Mouse (Mus musculus) cerebellum, postnatal 10 days (tissue): ENCODE data around the gene Fam71a.

Experiments used
- DNase-seq, 2 experiments: peaks; one replicate each; pipeline ENCODE4 v3.0.0; 2021; ENCODE audit warnings: mixed read lengths in 2 of 2

Gene Fam71a

DNA sequence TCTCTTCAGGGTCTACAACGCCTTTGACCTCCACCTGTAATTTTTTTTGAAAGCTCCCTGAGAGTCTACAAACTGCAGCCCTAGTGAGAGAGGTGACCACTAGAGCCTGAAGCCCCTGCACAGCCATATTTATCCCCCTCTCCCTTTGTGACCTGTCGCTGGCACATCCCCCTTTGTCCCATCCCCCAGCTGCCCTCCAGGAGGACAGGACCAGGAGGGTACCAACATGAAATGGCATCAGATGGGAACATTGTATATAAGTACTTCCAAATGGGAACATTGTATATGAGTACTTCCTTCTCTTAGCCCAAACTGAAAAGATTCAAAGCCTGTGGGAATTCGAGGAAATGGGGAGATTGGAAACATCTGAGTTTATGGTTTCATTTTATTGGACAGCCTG, at the start of gene Fam71a:
Gene Fam71a, minus strand, starts transcription at position 101 of the 400 bp plus-strand sequence.
- DNase-seq, result no peak

DNA sequence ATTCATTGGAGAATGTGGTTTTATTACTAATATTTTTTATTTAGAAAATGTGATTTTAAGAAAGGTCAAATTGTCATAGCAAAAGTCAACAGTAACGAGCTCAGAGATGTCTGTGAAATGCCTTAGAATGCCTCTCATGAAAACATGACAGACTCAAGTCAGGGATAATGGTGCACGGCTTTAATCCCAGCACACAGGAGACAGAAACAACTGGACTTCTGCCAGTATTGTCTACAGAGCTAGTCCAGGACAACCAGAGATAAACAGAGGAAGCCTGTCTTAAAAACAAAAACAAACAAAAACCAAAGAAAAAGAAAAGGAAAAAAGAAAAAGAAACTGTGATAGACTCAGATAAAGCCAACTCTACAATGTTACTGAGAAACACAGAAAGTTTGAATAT, 46.5 kb upstream of the Fam71a start:
- no peak for DNase-seq

DNA sequence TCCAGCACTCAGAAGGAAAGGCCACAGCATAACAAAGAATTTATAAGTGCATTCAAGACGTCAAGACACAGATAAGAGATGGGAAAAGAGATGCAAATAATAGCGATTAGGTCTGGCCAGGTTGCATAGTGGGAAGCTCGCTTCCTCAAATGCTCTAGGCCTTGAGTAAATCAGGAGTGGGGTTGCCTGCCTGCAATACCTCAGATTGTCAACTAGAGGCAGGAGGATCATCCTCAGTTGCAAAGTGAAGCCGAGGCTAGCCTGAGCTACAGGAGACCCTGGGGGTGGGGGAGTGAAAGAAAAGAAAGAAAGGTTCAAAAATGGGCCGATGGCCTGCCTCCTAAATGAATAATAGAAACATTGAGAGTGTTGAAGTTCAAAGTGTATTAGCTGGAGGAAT, 41.2 kb upstream of the Fam71a start:
- DNase-seq, result no peak

DNA sequence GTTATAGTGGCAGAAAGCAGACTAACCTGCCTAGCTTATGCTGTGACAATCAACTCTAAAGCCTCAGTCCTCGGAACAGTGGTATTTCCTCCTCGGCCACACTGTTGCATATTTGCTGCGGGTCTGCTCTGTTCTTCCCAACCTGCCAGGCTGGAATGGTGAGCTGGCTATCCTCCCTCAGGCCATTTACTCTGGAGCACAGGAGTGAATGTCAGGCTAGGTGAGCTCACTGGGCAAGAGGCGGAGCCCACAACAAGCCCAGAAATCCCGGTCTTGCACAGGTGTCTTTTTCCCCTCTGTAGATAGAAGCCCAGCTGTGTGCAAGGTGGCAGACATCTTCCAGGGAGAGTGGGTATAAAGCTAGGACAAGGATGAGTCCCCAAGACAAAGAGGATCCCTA, 40.3 kb upstream of the Fam71a start:
- DNase-seq, result no peak

DNA sequence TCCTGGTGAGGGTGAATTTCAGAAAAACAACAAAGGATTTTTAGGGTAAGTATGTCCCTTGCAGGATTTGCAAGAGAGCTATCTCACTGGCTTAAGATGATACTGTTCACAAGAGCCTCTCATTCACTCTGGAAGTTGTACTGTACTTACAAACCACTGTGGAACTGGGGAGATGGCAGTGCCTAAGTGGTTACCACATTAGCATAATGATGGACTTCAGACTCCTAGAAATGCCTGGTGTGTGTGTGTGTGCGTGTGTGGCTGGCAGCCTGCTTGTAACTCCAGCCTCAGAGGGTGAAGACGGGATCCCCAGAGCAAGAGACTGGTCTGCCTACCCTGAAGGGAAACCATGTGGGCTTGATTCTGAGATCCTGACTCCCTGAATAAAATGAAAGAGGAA, 38.9 kb upstream of the Fam71a start:
- DNase-seq, result no peak

DNA sequence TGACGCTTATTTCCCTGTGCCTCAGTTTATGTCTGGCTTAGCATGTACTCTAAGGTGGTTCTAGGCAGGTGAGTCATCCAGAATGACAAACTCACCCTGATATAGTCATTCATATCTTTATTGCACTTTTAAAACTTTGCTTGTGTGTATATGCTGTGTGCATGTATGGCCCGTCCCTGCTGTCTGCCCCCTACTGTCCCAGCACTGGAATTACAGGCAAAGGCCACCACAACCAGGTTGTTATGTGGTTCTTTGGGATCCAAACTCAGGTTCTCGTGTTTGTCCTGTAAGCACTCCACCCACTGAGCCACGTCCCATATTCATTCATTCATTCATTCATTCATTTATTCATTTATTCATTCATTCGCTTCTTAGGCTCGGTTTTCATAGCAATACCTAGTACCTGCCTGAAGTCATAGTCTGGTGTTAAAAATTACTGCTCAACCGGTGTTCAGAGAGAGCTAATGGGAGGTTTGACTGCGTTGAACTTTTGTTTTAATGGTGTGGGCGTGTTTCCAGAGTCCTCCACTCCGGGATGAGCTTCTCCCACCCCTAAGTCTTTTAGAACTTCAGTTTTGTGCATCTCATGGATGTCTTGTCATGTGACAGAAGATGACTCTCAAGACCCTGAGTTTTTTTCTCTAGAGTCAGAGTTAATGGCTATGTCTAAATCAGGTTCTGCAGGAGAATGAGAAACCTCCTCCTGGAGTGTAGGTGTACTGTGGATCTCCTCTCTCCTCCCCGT, 37.8 kb upstream of the Fam71a start:
- DNase-seq, result no peak

DNA sequence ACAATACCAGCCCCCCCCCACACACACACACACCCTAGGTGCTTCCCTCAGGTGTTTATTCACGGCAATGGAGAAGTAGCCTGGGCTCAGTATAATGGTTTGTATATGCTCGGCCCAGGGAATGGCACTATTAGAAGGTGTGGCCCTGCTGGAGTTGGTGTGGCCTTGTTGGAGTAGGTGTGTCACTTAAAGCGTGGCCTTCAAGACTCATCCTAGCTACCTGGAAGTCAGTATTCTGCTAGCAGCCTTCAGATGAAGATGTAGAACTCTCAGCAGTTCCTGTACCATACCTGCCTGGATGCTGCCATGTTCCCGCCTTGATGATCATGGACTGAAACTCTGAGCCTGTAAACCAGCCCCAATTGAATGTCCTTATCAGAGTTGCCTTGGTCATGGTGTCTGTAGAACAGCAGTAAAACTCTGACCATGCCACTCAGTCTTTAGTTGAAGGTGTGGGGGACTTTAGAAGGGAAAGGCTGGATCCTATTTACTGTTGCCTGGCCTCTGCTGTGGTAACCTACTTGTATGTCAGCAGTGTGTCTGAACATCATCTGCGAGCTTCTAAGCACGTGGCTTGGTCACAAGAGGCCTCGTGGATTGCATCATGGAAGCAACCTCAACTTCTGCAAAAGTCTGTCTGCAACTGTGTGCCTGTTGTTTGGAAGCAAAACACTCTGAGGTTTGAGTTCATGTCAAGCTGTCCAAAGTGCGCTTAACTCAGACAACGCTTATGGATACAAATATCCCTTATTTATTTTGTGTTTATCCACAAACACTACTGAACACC, 36.4 kb upstream of the Fam71a start:
- no peak for DNase-seq

DNA sequence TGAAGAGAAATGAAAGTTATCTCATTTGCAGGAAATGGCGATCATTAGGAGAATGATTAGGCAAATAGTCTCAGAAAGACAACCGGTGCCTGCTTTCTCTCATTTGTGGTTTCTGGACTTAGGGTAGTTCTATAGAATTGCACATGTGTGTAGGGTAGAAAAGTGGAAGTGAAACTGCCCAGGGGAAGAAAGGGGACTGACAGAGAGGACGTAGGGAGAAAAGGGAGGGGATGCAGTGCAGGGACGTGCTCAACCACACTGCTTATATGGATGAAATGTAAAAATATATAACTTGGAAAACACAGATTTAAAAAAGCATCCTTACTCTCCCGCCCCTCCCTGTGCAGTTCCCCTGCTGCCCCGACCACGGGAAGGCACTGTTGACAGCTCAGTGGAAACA, 33.3 kb upstream of the Fam71a start:
- DNase-seq, result no peak

DNA sequence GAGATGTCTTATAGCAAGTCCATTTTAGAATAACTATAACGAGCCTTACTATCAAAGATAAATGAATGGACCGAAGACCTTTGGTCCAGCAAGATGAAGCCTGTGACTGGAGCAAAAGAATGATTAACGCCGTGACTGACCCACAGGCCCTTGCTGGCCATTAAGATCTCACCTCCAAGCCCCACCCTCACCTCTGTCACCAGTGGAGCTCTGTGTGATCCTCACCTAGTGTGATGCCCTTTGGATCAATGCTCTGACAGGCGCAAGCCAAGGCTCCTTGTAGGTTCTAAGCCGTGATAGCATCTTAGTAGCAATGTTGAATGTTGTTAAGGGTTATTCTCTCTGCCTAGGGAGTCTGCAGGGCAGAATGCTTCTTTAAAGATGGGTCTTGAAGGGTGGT, 31.4 kb upstream of the Fam71a start:
- DNase-seq, result no peak

DNA sequence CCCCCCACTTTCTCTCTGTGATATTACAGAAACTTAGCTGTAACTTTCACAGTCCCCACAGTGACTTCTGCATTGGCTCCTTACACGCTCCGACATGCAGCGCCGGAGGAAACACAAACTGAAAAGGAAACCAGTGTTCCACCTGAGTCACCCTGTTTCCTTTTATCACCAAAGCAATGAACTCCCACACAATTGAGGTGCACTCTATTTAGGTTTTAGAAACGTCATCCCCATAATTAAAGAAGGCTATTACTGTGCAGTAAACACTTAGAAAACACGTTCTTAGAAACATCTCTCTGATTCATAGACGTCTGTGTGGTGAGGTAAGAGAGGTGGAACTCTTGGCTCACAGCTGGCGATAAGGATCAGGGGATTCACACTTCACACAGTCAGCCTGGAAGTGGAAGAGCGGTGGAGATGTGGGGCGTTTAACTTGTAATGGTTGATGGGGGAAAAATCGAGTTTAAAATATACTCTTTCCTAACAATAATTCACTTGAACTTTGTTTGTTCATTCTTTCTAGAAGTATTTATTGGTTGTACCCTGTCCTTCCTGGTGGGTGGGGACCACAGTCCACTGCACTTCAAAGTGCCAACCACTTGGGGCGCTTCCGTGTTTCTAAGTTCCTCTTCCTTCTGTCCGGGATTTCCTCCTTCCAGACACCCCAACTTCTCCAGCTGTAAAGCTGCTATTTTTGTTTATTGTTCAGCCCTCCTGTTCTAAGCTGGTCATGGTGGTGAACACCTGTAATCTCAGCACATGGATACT, 29.2 kb upstream of the Fam71a start:
- DNase-seq, result peak in 1 of 2 experiments; percentile 24

DNA sequence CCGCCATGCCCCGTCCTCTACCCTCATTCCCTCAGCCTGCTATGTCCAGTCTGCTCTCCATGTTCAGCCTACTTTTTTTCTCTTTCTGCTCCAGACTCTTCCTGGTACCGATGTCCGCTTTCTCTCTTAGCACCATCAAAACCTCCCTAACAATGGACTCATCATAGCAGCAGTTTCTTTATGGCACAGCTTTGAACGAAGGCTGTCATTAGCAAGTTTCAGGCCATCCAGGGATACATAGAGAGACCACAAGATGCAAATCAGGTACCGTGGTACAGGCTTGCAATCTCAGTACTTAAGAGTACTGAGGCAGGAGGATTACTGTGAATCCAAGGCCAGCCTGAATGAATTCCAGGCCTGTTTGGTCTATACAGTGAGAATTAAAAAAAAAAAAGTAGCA, 28.1 kb upstream of the Fam71a start:
- no peak for DNase-seq

DNA sequence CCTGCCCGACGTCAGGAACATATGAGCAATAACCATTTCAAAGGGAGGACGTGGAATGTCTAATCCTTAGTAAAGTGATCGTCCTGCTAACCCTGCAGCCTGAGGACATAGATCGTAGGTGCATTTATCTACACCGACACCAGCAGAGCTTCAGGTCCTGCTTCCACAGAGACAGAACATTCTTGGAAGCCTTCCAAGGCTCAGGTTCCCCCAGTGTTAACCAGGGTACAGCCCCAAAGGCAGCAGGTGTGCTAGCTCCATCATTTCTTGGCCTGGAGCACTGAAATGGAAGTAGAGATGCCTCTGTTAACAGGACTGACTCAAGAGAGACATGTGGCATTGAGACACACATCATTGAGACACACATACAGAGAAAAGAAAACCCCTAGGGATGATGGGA, 27.6 kb upstream of the Fam71a start:
- no peak for DNase-seq

DNA sequence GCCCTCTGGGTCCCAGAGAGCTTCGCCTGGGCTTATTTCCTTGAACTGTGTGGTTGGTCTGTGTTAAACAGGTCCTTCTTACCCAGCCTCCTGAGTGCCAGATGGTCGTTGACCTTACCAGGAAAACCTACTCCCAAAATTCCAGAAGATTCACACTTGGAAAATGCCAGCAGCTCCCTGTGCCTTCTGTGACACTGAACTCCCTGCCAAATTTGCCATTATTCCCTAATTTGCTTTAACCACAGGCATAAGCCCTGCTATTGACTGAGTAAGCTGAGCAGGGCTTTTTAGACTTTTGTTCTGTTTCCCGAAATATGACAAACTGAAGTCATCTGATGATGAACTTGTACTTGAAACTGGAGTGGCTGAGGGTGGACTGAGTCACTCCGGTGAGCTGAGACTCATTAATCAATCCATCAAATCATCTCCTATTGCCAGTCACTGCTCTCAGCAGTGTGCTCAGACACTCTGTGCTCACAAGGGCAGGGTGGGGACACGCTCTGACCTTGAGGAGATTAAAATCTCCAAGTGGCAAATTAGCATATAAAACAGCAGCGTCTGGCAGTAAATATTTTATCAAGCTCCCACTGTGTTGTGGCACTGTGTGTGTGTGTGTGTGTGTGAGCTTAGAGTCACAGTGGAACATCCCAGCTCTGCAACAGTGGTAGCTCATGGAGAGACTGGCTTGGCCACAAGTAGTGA, 25.2 kb upstream of the Fam71a start:
- DNase-seq, result peak; percentile 28 to 34

DNA sequence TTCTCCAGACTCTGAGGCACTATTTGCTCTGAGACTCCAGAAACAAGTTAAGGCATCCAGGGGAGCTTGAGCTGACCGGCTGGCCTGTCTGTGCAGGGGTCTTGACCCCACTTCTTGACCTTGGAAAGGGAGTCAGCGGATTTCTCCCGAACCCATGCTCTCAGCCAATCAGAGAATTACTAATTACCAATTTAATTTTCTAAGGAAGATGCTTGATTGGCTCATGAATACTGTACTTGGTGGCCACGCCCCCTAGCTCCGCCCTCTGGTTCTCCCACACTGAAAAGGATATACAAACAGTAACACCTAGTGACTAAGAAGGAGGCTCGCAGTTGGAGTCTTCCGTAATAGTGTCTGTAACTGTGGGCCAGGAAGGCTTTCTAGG, 21.8 kb upstream of the Fam71a start:
- peak in 1 of 2 experiments; percentile 20 for DNase-seq

DNA sequence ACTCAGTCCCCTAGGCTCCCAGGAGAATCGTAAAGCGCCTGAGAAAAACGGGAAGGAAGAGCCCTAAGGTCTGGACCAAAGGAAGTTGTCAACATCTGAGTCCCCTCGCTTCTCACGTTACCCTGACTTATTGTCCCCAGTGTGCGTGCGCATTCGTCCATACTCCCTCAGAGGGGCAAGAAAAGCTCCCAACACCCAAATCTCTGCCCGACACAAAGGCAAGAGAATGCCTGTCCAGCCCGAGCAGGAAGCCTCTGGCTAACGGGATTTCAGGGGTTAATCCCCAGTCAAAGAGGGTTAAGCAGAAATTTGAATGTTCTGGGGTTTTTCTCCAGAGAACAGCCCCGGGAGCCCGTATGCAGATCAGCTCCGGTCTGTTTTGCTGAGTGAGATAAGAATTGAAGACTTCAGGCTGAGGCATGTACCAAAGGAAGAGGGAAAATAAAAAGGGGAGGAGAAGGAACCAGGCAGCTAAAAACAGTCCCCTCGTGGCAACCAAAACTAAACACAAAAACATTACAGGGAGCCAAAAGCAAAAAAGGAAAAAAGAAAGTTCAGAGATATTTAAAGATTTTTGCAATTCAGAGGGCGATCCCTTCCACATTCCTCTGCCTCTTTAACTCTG, 21.3 kb upstream of the Fam71a start:
- DNase-seq, result peak in 1 of 2 experiments; percentile 15

DNA sequence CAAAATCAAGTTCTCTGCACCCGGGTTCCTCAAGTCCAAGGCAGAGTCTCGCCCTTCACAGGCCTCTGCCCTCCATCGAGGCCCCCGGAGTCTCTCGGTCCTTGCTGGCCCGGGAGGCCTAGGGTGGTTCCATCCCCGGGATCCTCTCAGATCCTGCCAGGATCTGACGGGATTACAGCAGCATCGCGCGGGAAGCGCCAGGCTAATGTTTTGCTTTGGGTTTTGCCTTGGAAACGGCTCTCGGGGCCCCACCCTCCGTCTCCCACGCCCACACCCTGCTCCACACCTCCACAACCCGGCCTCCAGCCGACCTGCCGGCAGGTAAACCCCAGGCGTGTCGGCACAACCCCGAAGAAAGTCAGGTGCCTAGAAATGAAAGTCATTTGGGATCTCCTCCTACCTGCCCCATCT, 20.2 kb upstream of the Fam71a start:
- peak; percentile 22 to 25 for DNase-seq

DNA sequence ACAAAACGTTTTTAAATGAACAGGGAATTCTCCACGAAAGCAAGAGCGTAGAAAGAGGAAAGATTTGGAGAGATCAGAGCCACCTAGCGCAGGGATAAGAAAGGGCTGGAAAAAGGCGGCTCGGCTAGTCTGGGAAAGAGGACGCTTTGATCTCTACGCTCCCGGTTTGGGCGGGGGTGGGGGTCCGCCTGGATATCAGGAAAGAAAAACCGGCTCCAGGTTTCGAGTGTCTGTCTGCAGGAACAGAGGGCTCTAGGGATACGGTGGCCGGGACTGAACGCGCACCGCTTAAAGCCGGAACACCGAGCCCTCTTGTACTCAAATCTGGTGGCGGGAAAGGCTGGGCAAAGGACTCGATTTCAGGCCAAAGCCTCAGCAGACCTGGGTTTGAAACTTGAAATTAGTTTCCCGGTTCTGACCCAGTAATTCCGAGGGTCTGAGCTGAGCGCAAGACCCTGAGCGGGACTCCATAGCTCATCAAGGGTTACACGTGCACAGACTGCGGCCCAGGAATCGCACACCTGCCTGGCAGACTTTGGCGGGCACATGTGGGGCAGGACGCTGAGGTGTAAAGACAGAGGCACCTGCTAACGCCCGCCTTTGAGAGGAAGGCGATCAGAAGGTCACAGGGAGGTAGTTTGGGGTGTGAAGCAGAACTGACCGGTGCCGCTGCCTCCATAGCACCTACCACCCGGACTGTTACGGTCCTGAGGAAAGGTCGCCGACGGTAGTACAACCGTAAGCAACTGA, 19.6 kb upstream of the Fam71a start:
- DNase-seq, result peak; percentile 52 to 63

DNA sequence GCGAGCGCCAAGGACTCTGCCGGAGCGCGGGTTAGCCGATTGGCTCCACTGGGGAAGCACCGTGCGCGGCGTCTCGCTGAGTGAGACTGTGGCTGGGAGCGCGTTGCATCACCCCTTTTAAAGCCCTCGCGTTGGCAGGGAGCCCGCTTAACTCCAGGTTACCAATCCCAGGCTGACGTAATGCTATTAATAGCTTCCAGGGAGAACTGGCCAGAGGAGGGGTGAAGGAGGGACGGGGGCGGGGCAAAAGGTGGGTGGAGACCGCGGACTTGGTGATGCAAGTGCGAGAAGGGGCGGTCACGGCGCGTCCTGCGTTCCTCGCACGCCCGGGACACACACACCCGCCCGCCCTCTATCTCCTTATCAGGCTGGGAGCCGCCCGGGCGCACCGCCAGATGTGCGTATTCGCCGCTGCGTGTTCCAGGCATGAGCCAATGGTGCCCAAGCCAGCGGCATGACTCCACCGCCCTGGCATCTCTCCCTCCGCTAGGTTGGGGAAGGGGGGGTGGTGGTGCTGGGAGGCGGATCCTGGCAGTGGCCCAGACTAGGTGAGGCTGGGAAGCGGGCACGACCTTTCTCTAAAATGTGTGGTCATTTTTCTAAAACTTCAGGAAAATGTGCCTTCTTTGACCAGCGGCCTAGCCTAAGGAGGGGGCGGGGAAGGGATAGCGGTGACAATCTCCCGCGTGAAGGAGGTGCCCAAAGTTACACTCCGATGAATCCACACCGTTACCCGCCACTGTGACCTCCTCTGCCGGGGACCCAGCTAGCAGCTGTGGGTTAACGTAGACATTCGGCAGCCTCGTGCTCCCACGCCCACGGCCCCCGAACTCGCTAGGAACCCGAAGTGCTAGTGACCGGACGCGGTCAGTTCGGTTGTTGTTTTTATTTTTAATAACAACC, 18.8 kb upstream of the Fam71a start:
- peak; percentile 90 for DNase-seq

DNA sequence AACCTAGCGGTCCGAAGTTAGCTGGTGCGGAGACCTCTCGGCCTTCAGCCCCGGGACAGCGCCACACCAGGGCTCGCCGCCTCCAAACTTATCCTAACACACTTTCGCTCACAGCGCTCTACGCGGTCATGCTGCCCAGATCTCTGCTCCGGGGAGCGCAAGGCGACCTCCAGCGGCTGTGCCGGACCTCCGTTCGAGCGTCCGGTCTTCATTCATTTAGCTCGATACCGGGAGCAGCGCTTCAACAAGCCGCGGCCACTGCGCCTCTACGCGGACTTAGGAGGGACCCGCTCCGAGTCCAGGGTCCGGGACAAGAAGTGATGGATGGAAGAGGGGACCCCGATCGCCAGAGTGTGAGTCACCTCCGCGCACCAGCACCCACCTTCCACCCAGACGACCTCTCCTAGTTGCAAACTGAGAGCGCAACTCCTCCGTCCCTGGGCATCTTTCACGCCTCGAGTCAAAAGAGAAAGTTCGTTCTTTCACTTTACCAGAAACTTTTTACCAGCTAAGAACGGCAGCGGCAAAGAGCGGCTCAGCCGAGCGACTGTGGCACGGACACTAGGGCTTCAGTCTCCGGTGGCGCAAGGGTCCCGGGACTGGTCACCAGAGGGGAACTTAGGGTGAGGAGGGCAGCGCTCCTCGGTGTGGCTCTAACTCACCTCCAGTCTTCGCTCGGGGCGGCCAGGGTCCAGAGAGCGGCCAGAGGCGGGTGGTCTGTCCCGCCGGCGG, 18.0 kb upstream of the Fam71a start:
- peak; percentile 59 to 61 for DNase-seq
